Mouse (Mus musculus): ENCODE results near the gene Nop56. TPM values are rescaled to one million over a fixed set of nuclear protein-coding genes. Genes with fewer than 3 reads are reported as not detected.

Nop56 gene
- polyA plus RNA-seq (2014; fragmentation: Illumina TruSeq; extraction: RNeasy Lipid Tissue Mini Kit (QIAGEN cat#74804); ENCODE audit: insufficient read depth, low read depth, low replicate concordance), result 42.9 TPM

GRCm38 (mm10) chr2:130274149-130274861, at the start of gene Nop56:
TSS of gene Nop56 (plus strand) at chr2:130274430.

GRCm38 (mm10) chr2:130283854-130284654, 9.8 kb downstream of the Nop56 start, which contains the start of gene Idh3b:
TSS of gene Idh3b (minus strand) at chr2:130284547.

GRCm38 (mm10) chr2:130294936-130295277, 20.7 kb downstream of the Nop56 start, which contains the start of gene Ebf4:
TSS of gene Ebf4 (plus strand) at chr2:130295169.

Other genes with a start within 250 kb of the Nop56 start
- gene Tgm6, start 162.0 kb upstream of the Nop56 start, polyA plus RNA-seq (2014; fragmentation: Illumina TruSeq; extraction: RNeasy Lipid Tissue Mini Kit (QIAGEN cat#74804); ENCODE audit: insufficient read depth, low read depth, low replicate concordance), result not detected
- gene Snrpb, start 95.0 kb upstream of the Nop56 start, polyA plus RNA-seq (2014; fragmentation: Illumina TruSeq; extraction: RNeasy Lipid Tissue Mini Kit (QIAGEN cat#74804); ENCODE audit: insufficient read depth, low read depth, low replicate concordance), result 247 TPM
- gene Tmc2, start 79.2 kb upstream of the Nop56 start, polyA plus RNA-seq (2014; fragmentation: Illumina TruSeq; extraction: RNeasy Lipid Tissue Mini Kit (QIAGEN cat#74804); ENCODE audit: insufficient read depth, low read depth, low replicate concordance), result not detected
- gene Idh3b, start 10.1 kb downstream of the Nop56 start, polyA plus RNA-seq (2014; fragmentation: Illumina TruSeq; extraction: RNeasy Lipid Tissue Mini Kit (QIAGEN cat#74804); ENCODE audit: insufficient read depth, low read depth, low replicate concordance), result 75.8 TPM
- gene Ebf4, start 20.7 kb downstream of the Nop56 start, polyA plus RNA-seq (2014; fragmentation: Illumina TruSeq; extraction: RNeasy Lipid Tissue Mini Kit (QIAGEN cat#74804); ENCODE audit: insufficient read depth, low read depth, low replicate concordance), result 1.2 TPM
- gene Cpxm1, start 123.1 kb downstream of the Nop56 start, polyA plus RNA-seq (2014; fragmentation: Illumina TruSeq; extraction: RNeasy Lipid Tissue Mini Kit (QIAGEN cat#74804); ENCODE audit: insufficient read depth, low read depth, low replicate concordance), result 16.6 TPM
- not detected for gene Gm28372, start 130.8 kb downstream of the Nop56 start, polyA plus RNA-seq (2014; fragmentation: Illumina TruSeq; extraction: RNeasy Lipid Tissue Mini Kit (QIAGEN cat#74804); ENCODE audit: insufficient read depth, low read depth, low replicate concordance)
- not detected for gene 1700020A23Rik, start 130.8 kb downstream of the Nop56 start, polyA plus RNA-seq (2014; fragmentation: Illumina TruSeq; extraction: RNeasy Lipid Tissue Mini Kit (QIAGEN cat#74804); ENCODE audit: insufficient read depth, low read depth, low replicate concordance)
- not detected for gene Tmem239, start 132.0 kb downstream of the Nop56 start, polyA plus RNA-seq (2014; fragmentation: Illumina TruSeq; extraction: RNeasy Lipid Tissue Mini Kit (QIAGEN cat#74804); ENCODE audit: insufficient read depth, low read depth, low replicate concordance)
- 49.0 TPM for gene Vps16, start 149.9 kb downstream of the Nop56 start, polyA plus RNA-seq (2014; fragmentation: Illumina TruSeq; extraction: RNeasy Lipid Tissue Mini Kit (QIAGEN cat#74804); ENCODE audit: insufficient read depth, low read depth, low replicate concordance)
- gene Pced1a, start 150.3 kb downstream of the Nop56 start, polyA plus RNA-seq (2014; fragmentation: Illumina TruSeq; extraction: RNeasy Lipid Tissue Mini Kit (QIAGEN cat#74804); ENCODE audit: insufficient read depth, low read depth, low replicate concordance), result 5.8 TPM
- 37.3 TPM for gene Ptpra, start 175.8 kb downstream of the Nop56 start, polyA plus RNA-seq (2014; fragmentation: Illumina TruSeq; extraction: RNeasy Lipid Tissue Mini Kit (QIAGEN cat#74804); ENCODE audit: insufficient read depth, low read depth, low replicate concordance)